Mouse (Mus musculus) MEL (cell line): ENCODE results near the gene Ccdc185. TPM values are rescaled to one million over a fixed set of nuclear protein-coding genes. Genes with fewer than 3 reads are reported as not detected.

Experiments
- DNase-seq: peaks from one replicate; pipeline ENCODE4 v3.0.0; 2011; ENCODE audit warnings: low read depth, low spot score
- H3K27ac ChIP-seq: 2 replicates; pipeline ENCODE4 v1.5.1; 2012; ENCODE audit warnings: low read depth, mild to moderate bottlenecking, control low read depth, low read length, moderate library complexity; ENCODE audit not compliant: control insufficient read depth
- H3K27me3 ChIP-seq, 2 experiments: fragments of 150-350 bp in 1 of 2; sonication (generic) in 1 of 2; 2 replicates each; pipeline ENCODE4 v1.6.1; 2012; ENCODE audit warnings: low read length in 2 of 2, mild to moderate bottlenecking in 2 of 2, improper control_type of control experiment in 1 of 2, moderate library complexity in 1 of 2; ENCODE audit not compliant: insufficient read depth in 2 of 2, control insufficient read depth in 1 of 2
- H3K36me3 ChIP-seq, 2 experiments: 2 replicates each; pipeline ENCODE4 v1.6.1; 2012 to 2014; ENCODE audit warnings: low read length in 2 of 2, improper control_type of control experiment in 1 of 2, inconsistent platforms in 1 of 2, mild to moderate bottlenecking in 1 of 2; ENCODE audit not compliant: insufficient read depth in 2 of 2, control insufficient read depth in 1 of 2
- H3K4me1 ChIP-seq, 2 experiments: fragments of 150-350 bp in 1 of 2; sonication (generic) in 1 of 2; 2 replicates each; pipeline ENCODE4 v1.6.1; 2012; ENCODE audit warnings: low read length in 2 of 2, improper control_type of control experiment in 1 of 2, mild to moderate bottlenecking in 1 of 2; ENCODE audit not compliant: insufficient read depth in 2 of 2, control insufficient read depth in 1 of 2
- H3K4me3 ChIP-seq, 2 experiments: fragments of 150-350 bp in 1 of 2; sonication (generic) in 1 of 2; 2 replicates each; pipeline ENCODE4 v1.5.1; 2012; ENCODE audit warnings: low read depth in 2 of 2, low read length in 2 of 2, mild to moderate bottlenecking in 2 of 2, moderate library complexity in 2 of 2, control low read depth in 1 of 2, improper control_type of control experiment in 1 of 2; ENCODE audit not compliant: control insufficient read depth in 1 of 2, insufficient read depth in 1 of 2
- H3K79me2 ChIP-seq: 2 replicates; pipeline ENCODE4 v1.6.1; 2012; ENCODE audit warnings: mild to moderate bottlenecking, low read length, moderate library complexity; ENCODE audit not compliant: control insufficient read depth, poor library complexity, insufficient read depth
- H3K9ac ChIP-seq: 2 replicates; pipeline ENCODE4 v1.6.1; 2012; ENCODE audit warnings: low read depth, mild to moderate bottlenecking, control low read depth, low read length, moderate library complexity; ENCODE audit not compliant: control insufficient read depth, poor library complexity, severe bottlenecking
- H3K9me3 ChIP-seq: fragments of 150-350 bp; sonication (generic); replicated peaks from 2 replicates; pipeline ENCODE4 v1.6.1; 2012; ENCODE audit warnings: mild to moderate bottlenecking, low read length, improper control_type of control experiment, moderate library complexity; ENCODE audit not compliant: insufficient read depth
- BHLHE40 ChIP-seq: IDR thresholded peaks from 2 replicates; pipeline ENCODE4 v1.6.1; 2012; ENCODE audit warnings: low read depth, mild to moderate bottlenecking, inconsistent platforms, low read length, improper control_type of control experiment, borderline replicate concordance
- CHD1 ChIP-seq: IDR thresholded peaks from 2 replicates; pipeline ENCODE4 v1.6.1; 2012; ENCODE audit warnings: low read depth, mild to moderate bottlenecking, inconsistent platforms, low read length, improper control_type of control experiment
- CHD2 ChIP-seq: IDR thresholded peaks from 2 replicates; pipeline ENCODE4 v1.6.1; 2011; ENCODE audit warnings: low read length, improper control_type of control experiment
- CTCF ChIP-seq, 3 experiments: IDR thresholded peaks in 2 of 3; conservative IDR thresholded peaks in 1 of 3; 2 replicates each; pipeline ENCODE4 v1.5.1; 2011 to 2012; ENCODE audit warnings: low read length in 3 of 3, low read depth in 2 of 3, mild to moderate bottlenecking in 2 of 3, improper control_type of control experiment in 1 of 3, inconsistent platforms in 1 of 3, mixed read lengths in 1 of 3, moderate library complexity in 1 of 3; ENCODE audit not compliant: control insufficient read depth in 1 of 3, insufficient read depth in 1 of 3, poor library complexity in 1 of 3, severe bottlenecking in 1 of 3
- ELF1 ChIP-seq: IDR thresholded peaks from 2 replicates; pipeline ENCODE4 v1.6.1; 2014; ENCODE audit warnings: low read depth, mild to moderate bottlenecking, inconsistent platforms, low read length, improper control_type of control experiment, moderate library complexity
- EP300 ChIP-seq, 2 experiments: IDR thresholded peaks; 2 replicates each; pipeline ENCODE4 v1.6.1; 2011; ENCODE audit warnings: improper control_type of control experiment in 2 of 2, low read length in 2 of 2, low read depth in 1 of 2, mild to moderate bottlenecking in 1 of 2
- ETS1 ChIP-seq: IDR thresholded peaks from 2 replicates; pipeline ENCODE4 v1.6.1; 2012; ENCODE audit warnings: low read depth, mild to moderate bottlenecking, inconsistent platforms, low read length, improper control_type of control experiment, moderate library complexity
- GABPA ChIP-seq: IDR thresholded peaks from 2 replicates; pipeline ENCODE4 v1.6.1; 2012; ENCODE audit warnings: low read depth, mild to moderate bottlenecking, inconsistent platforms, low read length, improper control_type of control experiment, moderate library complexity
- HCFC1 ChIP-seq: IDR thresholded peaks from 2 replicates; pipeline ENCODE4 v1.6.1; 2012; ENCODE audit warnings: low read depth, mild to moderate bottlenecking, inconsistent platforms, low read length, improper control_type of control experiment, moderate library complexity
- JUND ChIP-seq: IDR thresholded peaks from 2 replicates; pipeline ENCODE4 v1.6.1; 2011; ENCODE audit warnings: low read depth, mild to moderate bottlenecking, improper control_type of control experiment, low read length
- KAT2A ChIP-seq: conservative IDR thresholded peaks from 2 replicates; pipeline ENCODE4 v1.6.1; 2012; ENCODE audit warnings: low read depth, low read length, improper control_type of control experiment, inconsistent platforms
- MAFK ChIP-seq: IDR thresholded peaks from 2 replicates; pipeline ENCODE4 v1.6.1; 2011; ENCODE audit warnings: low read depth, mild to moderate bottlenecking, low read length, improper control_type of control experiment, borderline replicate concordance
- MAZ ChIP-seq: IDR thresholded peaks from 2 replicates; pipeline ENCODE4 v1.6.1; 2012; ENCODE audit warnings: low read depth, mild to moderate bottlenecking, inconsistent platforms, low read length, improper control_type of control experiment
- MXI1 ChIP-seq: IDR thresholded peaks from 2 replicates; pipeline ENCODE4 v1.6.1; 2011; ENCODE audit warnings: mild to moderate bottlenecking, low read depth, low read length, improper control_type of control experiment
- POLR2A ChIP-seq, 2 experiments: IDR thresholded peaks; 2 replicates each; pipeline ENCODE4 v1.6.1; 2011 to 2012; ENCODE audit warnings: low read length in 2 of 2, mild to moderate bottlenecking in 2 of 2, control low read depth in 1 of 2, improper control_type of control experiment in 1 of 2, low read depth in 1 of 2, moderate library complexity in 1 of 2; ENCODE audit not compliant: control insufficient read depth in 1 of 2, insufficient read depth in 1 of 2, poor library complexity in 1 of 2
- POLR2AphosphoS2 ChIP-seq: IDR thresholded peaks from 2 replicates; pipeline ENCODE4 v1.6.1; 2011; ENCODE audit warnings: low read length, improper control_type of control experiment
- POLR2AphosphoS5 ChIP-seq: IDR thresholded peaks from 2 replicates; pipeline ENCODE4 v1.6.1; 2012; ENCODE audit warnings: low read depth, borderline replicate concordance, mild to moderate bottlenecking, inconsistent platforms, low read length, moderate library complexity, mixed read lengths
- RAD21 ChIP-seq: IDR thresholded peaks from 2 replicates; pipeline ENCODE4 v1.6.1; 2011; ENCODE audit warnings: mild to moderate bottlenecking, low read depth, low read length, improper control_type of control experiment
- SIN3A ChIP-seq: IDR thresholded peaks from 2 replicates; pipeline ENCODE4 v1.6.1; 2012; ENCODE audit warnings: low read length, improper control_type of control experiment, inconsistent platforms
- TAL1 ChIP-seq: IDR thresholded peaks from 2 replicates; pipeline ENCODE4 v1.6.1; 2012; ENCODE audit warnings: mild to moderate bottlenecking, inconsistent platforms, low read length, moderate library complexity, mixed read lengths
- TBP ChIP-seq: IDR thresholded peaks from 2 replicates; pipeline ENCODE4 v1.8.0; 2011; ENCODE audit warnings: low read depth, low read length, improper control_type of control experiment
- TCF12 ChIP-seq: IDR thresholded peaks from 2 replicates; pipeline ENCODE4 v1.6.1; 2014; ENCODE audit warnings: low read depth, mild to moderate bottlenecking, inconsistent platforms, low read length, improper control_type of control experiment, moderate library complexity
- UBTF ChIP-seq: IDR thresholded peaks from 2 replicates; pipeline ENCODE4 v1.6.1; 2012; ENCODE audit warnings: low read depth, mild to moderate bottlenecking, inconsistent platforms, low read length, improper control_type of control experiment, moderate library complexity, borderline replicate concordance; ENCODE audit not compliant: insufficient read depth
- USF1 ChIP-seq: IDR thresholded peaks from 2 replicates; pipeline ENCODE4 v1.6.1; 2014; ENCODE audit warnings: low read depth, mild to moderate bottlenecking, inconsistent platforms, low read length, improper control_type of control experiment, moderate library complexity
- ZC3H11A ChIP-seq: IDR thresholded peaks from 2 replicates; pipeline ENCODE4 v1.6.1; 2012; ENCODE audit warnings: low read depth, mild to moderate bottlenecking, inconsistent platforms, low read length, improper control_type of control experiment
- ZKSCAN1 ChIP-seq: IDR thresholded peaks from 2 replicates; pipeline ENCODE4 v1.6.1; 2012; ENCODE audit warnings: low read depth, mild to moderate bottlenecking, inconsistent platforms, low read length, improper control_type of control experiment, moderate library complexity
- ZMIZ1 ChIP-seq: IDR thresholded peaks from 2 replicates; pipeline ENCODE4 v1.6.1; 2012; ENCODE audit warnings: low read depth, mild to moderate bottlenecking, inconsistent platforms, low read length, improper control_type of control experiment, moderate library complexity
- polyA plus RNA-seq, 2 experiments: library from polyadenylated mRNA; stranded (reverse) in 1 of 2; unstranded in 1 of 2; fragments of >175 nt in 1 of 2; fragments of >200 nt in 1 of 2; gene quantifications; 2 replicates each; pipeline versions ENCODE4 v1.2.1 to v1.2.4; 2012; ENCODE audit warnings: low replicate concordance in 2 of 2, low read depth in 1 of 2; ENCODE audit not compliant: insufficient read length in 2 of 2, insufficient read depth in 1 of 2, missing spikeins in 1 of 2
- total RNA-seq: library from RNA; depleted of rRNA; stranded (reverse); fragments of 300-350 nt; gene quantifications from 2 replicates; pipeline ENCODE4 v1.2.3, GENCODE M21; 2012

Gene Ccdc185
- total and polyA plus RNA-seq, 3 experiments = not detected

- Histone ChIP-seq H3K4me3 (no peak overlapping the region), H3K79me2 (no peaks in the 10 kb centered on the region), H3K4me1 (no peaks in the 10 kb centered on the region), H3K36me3 (no peaks in the 10 kb centered on the region), H3K27me3 (no peaks in the 10 kb centered on the region), H3K9ac (no peak overlapping the region), H3K27ac (no peak overlapping the region), H3K9me3 (no peaks in the 10 kb centered on the region)
- no peak for DNase-seq
- no peak for TF ChIP-seq HCFC1
- no peak for TF ChIP-seq ETS1
- TF ChIP-seq CTCF (IDR thresholded peaks at IDR 0.05 in 2 of 3, conservative IDR thresholded peaks at IDR 0.05 in 1 of 3; ENCODE audit: control insufficient read depth in 1 of 3, insufficient read depth in 1 of 3, low read depth in 2 of 3, low read length in 3 of 3, poor library complexity in 1 of 3, severe bottlenecking in 1 of 3) = no peak
- no peak for TF ChIP-seq ZC3H11A
- no peak for TF ChIP-seq MAFK
- TF ChIP-seq JUND = no peak
- no peak for TF ChIP-seq TAL1
- TF ChIP-seq USF1 = no peak
- no peak for TF ChIP-seq POLR2AphosphoS5
- no peak for TF ChIP-seq ZMIZ1
- no peak for TF ChIP-seq BHLHE40
- TF ChIP-seq EP300 (IDR thresholded peaks at IDR 0.05; ENCODE audit: low read depth in 1 of 2, low read length in 2 of 2) = no peak
- no peak for TF ChIP-seq SIN3A
- no peak for TF ChIP-seq MAZ
- no peak for TF ChIP-seq TBP
Measured at GRCm38 (mm10) chr1:182758783-182759182, 9.8 kb upstream of the Ccdc185 start.

- no peaks in the 10 kb centered on the region for H3K27me3 ChIP-seq
- H3K79me2 ChIP-seq = no peaks in the 10 kb centered on the region
- H3K9me3 ChIP-seq = no peaks in the 10 kb centered on the region
- H3K36me3 ChIP-seq = no peaks in the 10 kb centered on the region
- no peak overlapping the region for H3K27ac ChIP-seq
- no peak for DNase-seq
- no peaks in the 10 kb centered on the region for H3K4me1 ChIP-seq
- no peak for TF ChIP-seq POLR2AphosphoS2
- H3K4me3 ChIP-seq = no peak overlapping the region
- no peak overlapping the region for H3K9ac ChIP-seq
Measured at GRCm38 (mm10) chr1:182754865-182755264, 5.9 kb upstream of the Ccdc185 start.

- no peak for TF ChIP-seq POLR2AphosphoS2
- no peak for TF ChIP-seq TCF12
- TF ChIP-seq TAL1 = no peak
- no peak for TF ChIP-seq JUND
- no peak for TF ChIP-seq ELF1
- no peak for TF ChIP-seq ZKSCAN1
- no peak for TF ChIP-seq KAT2A
- no peak for TF ChIP-seq RAD21
- TF ChIP-seq MAFK = no peak
- no peak for TF ChIP-seq BHLHE40
- no peak for TF ChIP-seq POLR2A (IDR thresholded peaks at IDR 0.05; ENCODE audit: control insufficient read depth in 1 of 2, insufficient read depth in 1 of 2, low read depth in 1 of 2, low read length in 2 of 2, poor library complexity in 1 of 2)
- no peak for TF ChIP-seq UBTF
- no peak for TF ChIP-seq MXI1
- no peak for TF ChIP-seq MAZ
- no peak for TF ChIP-seq GABPA
- TF ChIP-seq CHD2 = no peak
- no peak for TF ChIP-seq CHD1
- Histone ChIP-seq H3K4me3 (no peak overlapping the region), H3K4me1 (no peaks in the 10 kb centered on the region), H3K27ac (no peak overlapping the region), H3K9ac (no peak overlapping the region), H3K27me3 (no peaks in the 10 kb centered on the region), H3K79me2 (no peaks in the 10 kb centered on the region), H3K9me3 (no peaks in the 10 kb centered on the region), H3K36me3 (no peaks in the 10 kb centered on the region)
- no peak for DNase-seq
Measured at GRCm38 (mm10) chr1:182753694-182754093, 4.7 kb upstream of the Ccdc185 start.
